Mouse (Mus musculus) midbrain, embryonic 14.5 days (tissue): Measurements from ENCODE around the gene Slc18b1. TPM values are rescaled to one million over a fixed set of nuclear protein-coding genes. Genes with fewer than 3 reads are reported as not detected.

ENCODE experiments used
- ATAC-seq: fragments of 200-750 bp; cut with Nextera tagmentation; 2 replicates; pipeline ENCODE4 v1.8.0; 2017; ENCODE audit warnings: moderate number of reproducible peaks, moderate library complexity; ENCODE audit not compliant: low FRiP score, low TSS enrichment
- DNase-seq: peaks from one replicate; pipeline ENCODE4 v3.0.0-alpha.2; 2015
- H3K27ac ChIP-seq: fragments of 300-500 bp; sonication (generic); replicated peaks from 2 replicates; pipeline ENCODE4 v1.5.1; 2014; ENCODE audit warnings: mild to moderate bottlenecking, low read depth, low read length, moderate library complexity
- H3K27me3 ChIP-seq: fragments of 300-500 bp; sonication (generic); 2 replicates; pipeline ENCODE4 v1.6.1; 2014; ENCODE audit warnings: low read length, control low read depth, mixed read lengths; ENCODE audit not compliant: control insufficient read depth, insufficient read depth
- H3K36me3 ChIP-seq: fragments of 300-500 bp; sonication (generic); 2 replicates; pipeline ENCODE4 v1.6.1; 2014; ENCODE audit warnings: low read length, control low read depth; ENCODE audit not compliant: control insufficient read depth, insufficient read depth
- H3K4me1 ChIP-seq: fragments of 300-500 bp; sonication (generic); 2 replicates; pipeline ENCODE4 v1.6.1; 2014; ENCODE audit warnings: mild to moderate bottlenecking, antibody characterized with exemption, low read length, control low read depth; ENCODE audit not compliant: control insufficient read depth, insufficient read depth
- H3K4me2 ChIP-seq: fragments of 300-500 bp; sonication (generic); 2 replicates; pipeline ENCODE4 v1.6.1; 2014; ENCODE audit warnings: mild to moderate bottlenecking, low read length, moderate library complexity
- H3K4me3 ChIP-seq: fragments of 300-500 bp; sonication (generic); replicated peaks from 2 replicates; pipeline ENCODE4 v1.5.1; 2014; ENCODE audit warnings: low read depth, low read length
- H3K9ac ChIP-seq: fragments of 300-500 bp; sonication (generic); replicated peaks from 2 replicates; pipeline ENCODE4 v1.6.1; 2014; ENCODE audit warnings: mild to moderate bottlenecking, low read length, moderate library complexity
- H3K9me3 ChIP-seq: fragments of 300-500 bp; sonication (generic); 2 replicates; pipeline ENCODE4 v1.6.1; 2016; ENCODE audit warnings: low read length, control low read depth, mixed read lengths; ENCODE audit not compliant: control insufficient read depth
- WGBS: fragments of 180-500 bp; shearing (Covaris S2); extraction: QIAGEN DNeasy Blood & Tissue Kit; methylation state at CpG from one replicate; pipeline ENCODE4 v1.1.7; 2014; 5-methylcytosine and 5-hydroxymethylcytosine counted together
- polyA plus RNA-seq: library from polyadenylated mRNA; unstranded; fragments of >200 nt; fragmentation: Nextera tagmentation; extraction: Ambion mirVana; gene quantifications from 2 replicates; pipeline ENCODE4 v1.2.1, GENCODE M21; 2014

Slc18b1 gene
- polyA plus RNA-seq, 1 experiment from 2014 or later, result 21.2 TPM

DNA sequence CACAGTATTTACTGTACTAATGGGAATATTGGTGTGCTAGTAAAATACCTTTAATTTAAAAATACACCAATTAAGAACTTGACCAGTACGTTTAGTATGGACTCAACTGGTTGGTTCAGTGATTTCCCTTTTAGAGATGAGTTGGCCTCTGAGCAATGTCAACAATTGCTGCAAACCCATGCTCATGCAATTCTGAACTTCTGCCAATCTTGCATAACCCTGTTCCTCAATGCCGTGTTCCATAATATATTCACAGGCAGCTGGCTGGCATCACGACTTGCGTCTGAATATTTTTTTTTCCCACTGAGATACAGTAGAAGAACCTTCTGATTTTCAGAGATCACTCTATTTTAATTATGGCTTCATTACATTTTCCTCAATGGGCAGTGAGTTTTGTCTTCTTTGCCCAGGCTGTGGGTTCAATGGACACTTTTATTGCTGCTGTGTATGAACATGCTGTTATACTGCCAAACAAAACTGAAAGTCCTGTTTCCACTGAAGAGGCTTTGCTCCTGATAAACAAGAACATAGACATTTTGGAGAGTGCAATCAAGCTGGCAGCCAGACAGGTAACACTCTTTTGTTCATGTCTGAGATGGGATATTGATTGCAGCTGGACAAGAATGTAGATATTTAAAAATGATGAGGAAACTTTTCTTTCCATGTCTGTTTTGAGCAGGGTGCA, 54.6 kb downstream of the Slc18b1 start, which contains the start of gene Vnn3:
Gene Vnn3, plus strand, starts transcription at position 235 of the 685 bp plus-strand sequence.
- no peak within 1 kb of the TSS for H3K4me2 ChIP-seq
- no peaks in the 10 kb centered on the region for H3K36me3 ChIP-seq
- no peaks in the 10 kb centered on the region for H3K9me3 ChIP-seq
- H3K4me1 ChIP-seq, result no peaks in the 10 kb centered on the region
- H3K27me3 ChIP-seq, result no peaks in the 10 kb centered on the region
- ATAC-seq (no peak), DNase-seq (no peak)
- H3K9ac ChIP-seq, result no peak within 1 kb of the TSS
- no peak within 1 kb of the TSS for H3K27ac ChIP-seq
- 88% methylated on average over 4 of the region's 4 CpGs for WGBS
- H3K4me3 ChIP-seq, result no peak within 1 kb of the TSS

- H3K27ac ChIP-seq, result no peak overlapping the region
- H3K9ac ChIP-seq, result no peak overlapping the region
- no peaks in the 10 kb centered on the region for H3K4me1 ChIP-seq
- no peaks in the 10 kb centered on the region for H3K27me3 ChIP-seq
- no peak overlapping the region for H3K4me2 ChIP-seq
- no peaks in the 10 kb centered on the region for H3K9me3 ChIP-seq
- H3K36me3 ChIP-seq, result no peaks in the 10 kb centered on the region
- ATAC-seq (no peak), DNase-seq (no peak)
- H3K4me3 ChIP-seq, result no peak overlapping the region
- WGBS, result 87% methylated on average over 2 of the region's 2 CpGs
These were observed 55.3 kb downstream of the Slc18b1 start for GRCm38 (mm10) chr10:23852096-23852495.

- ATAC-seq (0 out of 2 replicates have a peak, but pooled peaks have one; percentile 43), DNase-seq (no peak)
- Histone ChIP-seq H3K9me3 (peaks cover 3% of the 10 kb centered on the region; the same call in 1 of the 2 replicates), H3K4me3 (no peak overlapping the region), H3K4me1 (no peaks in the 10 kb centered on the region), H3K9ac (no peak overlapping the region), H3K27me3 (no peaks in the 10 kb centered on the region), H3K4me2 (no peak overlapping the region), H3K27ac (no peak overlapping the region), H3K36me3 (no peaks in the 10 kb centered on the region)
- WGBS, result 87% methylated on average over 9 of the region's 9 CpGs
These were observed 67.9 kb downstream of the Slc18b1 start for GRCm38 (mm10) chr10:23864362-23865312.

Other genes with a start within 250 kb of the Slc18b1 start
- 119 and 123 TPM in 2 replicates for gene Rps12, start 9.7 kb upstream of the Slc18b1 start, polyA plus RNA-seq
- gene Vnn3, start 54.5 kb downstream of the Slc18b1 start, polyA plus RNA-seq, result not detected in 2 replicates
- gene Vnn1, start 97.7 kb downstream of the Slc18b1 start, polyA plus RNA-seq, result 0.08 TPM in 1 of 2 replicates, not detected in the other
- gene Taar1, start 123.4 kb downstream of the Slc18b1 start, polyA plus RNA-seq, result not detected in 2 replicates
- not detected in 2 replicates for gene Taar2, start 141.6 kb downstream of the Slc18b1 start, polyA plus RNA-seq
- not detected in 2 replicates for gene Taar3, start 152.6 kb downstream of the Slc18b1 start, polyA plus RNA-seq
- not detected in 2 replicates for gene Taar4, start 163.5 kb downstream of the Slc18b1 start, polyA plus RNA-seq
- not detected in 2 replicates for gene Taar5, start 173.7 kb downstream of the Slc18b1 start, polyA plus RNA-seq
- not detected in 2 replicates for gene Taar6, start 188.7 kb downstream of the Slc18b1 start, polyA plus RNA-seq
- not detected in 2 replicates for gene Taar7a, start 196.5 kb downstream of the Slc18b1 start, polyA plus RNA-seq
- gene Taar7b, start 203.0 kb downstream of the Slc18b1 start, polyA plus RNA-seq, result not detected in 2 replicates
- gene Taar7d, start 230.2 kb downstream of the Slc18b1 start, polyA plus RNA-seq, result not detected in 2 replicates
- gene Taar7e, start 240.6 kb downstream of the Slc18b1 start, polyA plus RNA-seq, result not detected in 2 replicates